Mouse (Mus musculus) fibroblast of lung, adult 2 months (primary cell): ENCODE data around the gene Zfpm1.

Source experiments
- DNase-seq: peaks from one replicate; pipeline ENCODE4 v3.0.0-alpha.2; 2011; ENCODE audit warnings: low read depth

Gene Zfpm1

DNA sequence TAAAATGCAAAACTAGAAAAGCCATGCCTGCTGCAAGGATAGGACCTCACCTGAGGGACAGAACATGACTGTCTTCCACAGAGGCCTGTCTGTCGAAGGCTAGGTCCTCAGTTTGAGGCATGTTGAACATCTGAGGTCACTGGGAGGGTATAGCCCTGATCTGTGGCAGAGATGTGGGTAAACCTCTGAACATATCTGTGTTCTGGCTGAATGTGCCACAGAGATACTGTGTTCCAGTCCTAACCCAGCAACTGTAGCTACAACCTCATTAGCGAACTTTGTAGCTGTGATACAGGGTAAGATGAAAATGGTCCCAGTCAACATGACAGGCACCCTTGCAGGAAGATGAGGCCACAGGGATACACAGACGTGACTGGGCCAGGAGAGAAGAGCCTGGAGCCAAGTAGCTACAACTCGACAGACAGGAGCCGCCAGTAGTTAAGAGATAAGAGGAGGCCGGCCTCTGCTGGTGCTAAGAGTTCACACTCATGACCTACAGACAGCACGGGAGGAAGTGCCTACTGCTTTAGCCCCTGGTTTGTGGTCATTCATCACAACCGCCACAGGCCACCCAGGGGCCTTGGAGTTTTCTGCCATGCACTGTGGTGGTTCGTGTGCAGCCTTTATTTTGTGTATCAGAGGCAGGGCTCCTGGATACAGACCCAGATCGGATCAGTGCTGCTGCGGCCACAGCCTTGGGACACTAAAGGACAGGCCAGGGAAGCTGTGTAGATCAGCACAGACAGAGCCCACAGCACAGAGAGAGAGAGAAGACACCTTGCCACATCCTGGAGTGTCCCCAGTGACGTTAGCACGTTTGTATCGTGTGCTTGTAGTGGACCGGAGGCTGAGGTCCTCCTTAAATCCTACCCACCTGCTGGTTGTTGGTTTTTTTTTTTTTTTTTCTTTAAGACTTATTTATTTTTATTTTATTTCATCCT, 67.7 kb downstream of the Zfpm1 start:
- DNase-seq = no peak

GRCm38 (mm10) chr8:122350309-122351089, 68.6 kb downstream of the Zfpm1 start:
- DNase-seq = no peak

DNA sequence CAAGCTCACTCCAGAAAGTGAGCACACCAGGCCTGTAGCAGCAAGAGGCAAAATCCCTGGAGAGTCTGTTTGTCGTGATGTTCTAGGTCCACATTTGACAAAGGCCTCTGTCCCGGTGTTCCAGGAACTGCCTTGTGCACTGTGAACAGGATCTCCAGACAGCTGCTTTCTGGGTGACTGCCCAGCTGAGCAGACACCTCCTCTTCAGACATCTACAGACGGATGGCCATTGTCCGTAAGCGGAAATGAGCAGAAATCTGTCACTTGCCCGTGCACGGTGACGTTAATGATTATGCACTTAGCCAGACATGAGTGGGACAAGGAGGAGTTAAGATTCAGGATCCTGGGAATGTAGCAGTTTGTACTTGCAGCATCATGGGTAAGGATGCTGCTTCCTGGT, 72.2 kb downstream of the Zfpm1 start:
- DNase-seq = no peak

- no peak for DNase-seq
Measured at GRCm38 (mm10) chr8:122355642-122356606, 74.0 kb downstream of the Zfpm1 start.

DNA sequence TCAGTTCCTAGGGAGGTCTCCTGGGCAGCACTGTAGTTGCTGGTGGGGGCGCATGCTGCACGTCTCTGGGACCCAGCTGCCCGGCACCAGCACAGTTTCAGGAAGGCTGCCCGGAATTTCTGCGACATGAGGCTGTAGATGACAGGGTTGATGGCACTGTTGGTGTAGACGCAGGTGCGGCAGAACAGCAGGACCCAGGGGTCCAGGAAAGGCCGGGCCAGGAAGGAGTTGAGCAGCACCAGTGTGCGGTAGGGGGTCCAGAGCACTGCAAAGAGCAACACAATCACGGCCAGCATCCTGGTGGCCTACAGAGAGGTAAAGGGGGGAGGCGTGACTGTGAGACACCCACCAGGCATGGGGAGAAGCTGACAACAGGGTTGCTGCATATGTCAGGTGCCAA, 75.3 kb downstream of the Zfpm1 start:
- DNase-seq = no peak

DNA sequence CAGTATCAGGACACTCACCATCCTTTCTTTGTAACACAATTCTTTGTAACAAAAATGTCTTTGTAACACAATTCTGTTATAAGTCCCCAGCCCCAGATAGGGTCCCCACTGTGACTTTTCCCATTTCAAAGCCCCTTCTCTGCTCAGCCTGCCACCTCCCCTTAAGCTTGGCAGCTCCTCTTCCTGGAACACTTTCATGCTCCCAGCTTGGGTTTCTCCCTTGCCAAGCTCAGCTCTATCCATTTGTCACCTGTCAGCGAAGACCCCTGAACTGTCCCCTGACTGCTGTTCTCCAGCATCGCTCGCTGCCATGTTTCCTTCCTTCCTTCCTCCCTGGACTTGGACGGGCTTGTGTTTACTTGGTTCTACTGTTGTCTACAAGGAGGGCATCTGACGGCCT, 75.7 kb downstream of the Zfpm1 start:
- no peak for DNase-seq

GRCm38 (mm10) chr8:122359111-122359775, 77.3 kb downstream of the Zfpm1 start:
- no peak for DNase-seq

- no peak for DNase-seq
Measured at GRCm38 (mm10) chr8:122360696-122361416, 78.9 kb downstream of the Zfpm1 start, which contains the start of gene Trhr2. TSS of gene Trhr2 (minus strand) at chr8:122360746.

DNA sequence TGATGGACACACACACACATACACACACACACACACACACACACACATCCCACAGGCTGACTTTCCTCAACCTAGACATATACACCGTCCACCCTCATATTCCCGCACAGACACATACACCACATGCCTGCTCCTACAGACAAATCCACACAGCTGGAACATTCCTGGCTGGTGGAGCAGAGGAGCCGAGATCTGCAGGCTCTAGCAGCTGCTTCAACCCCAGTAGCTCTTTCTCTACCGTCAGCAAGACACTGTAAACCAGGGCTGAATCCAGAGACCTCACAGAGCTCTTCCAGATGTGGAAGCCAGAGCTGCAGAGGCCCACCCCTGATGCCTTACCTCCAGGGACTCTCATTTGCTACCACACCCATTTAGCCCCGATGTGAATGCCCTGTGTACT, 80.3 kb downstream of the Zfpm1 start:
- DNase-seq = no peak

DNA sequence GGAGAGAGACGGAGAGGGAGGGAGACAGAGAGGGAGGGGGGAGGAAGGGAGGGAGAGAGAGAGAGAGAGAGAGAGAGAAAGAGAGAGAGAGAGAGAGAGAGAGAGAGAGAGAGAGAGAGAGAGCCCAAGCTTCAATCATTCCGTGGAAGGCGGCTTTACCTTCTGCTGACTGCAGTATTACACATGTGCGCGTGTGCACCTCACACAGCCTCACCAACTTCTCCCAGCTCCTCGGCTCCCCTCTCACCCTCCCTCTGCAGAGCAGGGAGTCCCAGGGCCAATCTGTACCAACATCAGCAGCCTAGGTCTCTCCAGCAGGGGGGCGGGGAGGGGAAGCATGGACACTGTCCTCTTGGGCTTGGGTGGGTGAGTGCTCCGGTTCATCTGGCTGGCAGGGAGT, 81.0 kb downstream of the Zfpm1 start:
- no peak for DNase-seq

DNA sequence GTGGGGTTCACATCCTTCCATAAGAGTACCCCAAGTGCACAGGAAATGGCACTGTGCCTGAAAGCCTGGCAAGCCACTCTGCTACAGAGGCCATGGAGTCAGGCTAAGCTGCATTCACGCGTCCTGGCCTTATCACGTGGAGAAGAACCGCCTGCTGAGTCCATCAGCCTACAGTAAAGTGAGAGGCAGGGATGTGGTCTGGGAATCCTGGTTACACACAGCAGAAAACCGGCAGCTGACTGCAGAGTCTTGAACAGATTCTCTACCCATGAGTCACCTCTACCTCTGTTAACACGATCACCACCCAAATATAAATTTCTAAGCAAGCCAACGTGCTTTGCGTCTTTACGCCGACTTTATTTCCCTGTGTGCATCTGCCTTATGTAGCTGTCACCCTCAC, 86.6 kb downstream of the Zfpm1 start:
- DNase-seq = no peak

- DNase-seq = no peak
Measured at GRCm38 (mm10) chr8:122369665-122370064, 87.7 kb downstream of the Zfpm1 start.

DNA sequence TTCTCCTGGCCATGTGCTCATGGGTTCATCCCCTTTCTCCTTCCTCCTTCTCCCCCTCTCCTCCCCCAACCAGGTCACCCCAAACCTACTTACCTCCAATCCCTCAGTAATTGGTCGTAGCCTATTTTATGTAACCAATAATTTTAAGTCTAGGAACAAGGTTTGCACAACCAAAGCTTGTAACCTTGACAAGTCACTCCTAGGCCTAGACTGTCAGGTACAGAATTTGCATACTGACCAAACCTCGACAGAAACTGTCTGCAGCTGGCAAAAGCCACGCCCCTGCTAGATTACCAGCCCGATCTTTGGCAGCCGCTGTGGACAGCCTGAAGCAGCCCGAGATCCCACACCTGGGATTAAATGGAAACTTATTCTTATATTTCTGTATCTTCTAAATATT, 89.8 kb downstream of the Zfpm1 start:
- no peak for DNase-seq

DNA sequence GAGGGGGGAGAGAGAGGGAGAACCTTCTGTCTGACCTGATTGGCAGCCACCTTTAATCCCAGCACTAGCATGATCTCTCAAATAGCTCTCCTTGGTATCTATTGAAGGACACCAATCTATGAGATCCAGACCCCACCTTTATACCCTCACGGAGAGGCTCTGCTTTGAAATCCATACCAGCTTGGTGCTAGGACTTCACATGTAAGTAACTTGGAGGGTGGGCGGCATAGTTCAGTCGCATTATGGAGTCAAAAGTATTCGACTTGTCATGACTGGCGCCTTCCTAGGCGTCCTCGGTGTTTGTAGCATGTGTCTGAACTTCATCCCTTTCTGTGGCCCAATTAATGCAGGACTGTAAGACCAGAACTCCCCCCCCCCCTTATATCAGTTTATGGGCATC, 93.4 kb downstream of the Zfpm1 start:
- DNase-seq = no peak

DNA sequence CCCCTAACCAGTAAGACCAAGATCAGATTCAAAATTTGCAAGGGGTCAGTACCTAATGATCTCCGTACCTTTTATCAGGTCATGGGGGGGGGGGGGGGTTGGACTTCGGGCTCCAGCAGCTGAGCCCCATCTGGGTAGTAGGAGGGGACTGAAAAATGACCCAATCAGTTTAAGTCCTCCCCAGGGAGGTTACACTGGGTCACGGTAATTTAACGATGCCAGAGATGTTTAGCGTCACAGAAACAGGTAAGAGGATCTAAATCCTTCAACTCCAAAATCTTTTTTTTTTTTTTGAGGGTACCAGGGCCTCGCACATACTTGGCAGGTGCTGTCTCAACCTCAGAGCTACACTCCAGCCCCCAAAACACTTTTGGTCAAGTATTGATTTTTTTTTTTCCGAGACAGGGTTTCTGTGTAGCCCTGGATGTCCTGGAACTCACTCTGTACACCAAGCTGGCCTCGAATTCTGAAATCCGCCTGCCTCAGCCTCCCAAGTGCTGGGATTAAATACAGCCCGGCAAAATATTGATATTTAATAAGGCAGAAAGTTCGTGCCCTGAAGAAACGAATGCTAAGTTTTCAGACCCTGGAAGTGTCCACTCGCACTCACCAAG, 93.9 kb downstream of the Zfpm1 start:
- DNase-seq = no peak

DNA sequence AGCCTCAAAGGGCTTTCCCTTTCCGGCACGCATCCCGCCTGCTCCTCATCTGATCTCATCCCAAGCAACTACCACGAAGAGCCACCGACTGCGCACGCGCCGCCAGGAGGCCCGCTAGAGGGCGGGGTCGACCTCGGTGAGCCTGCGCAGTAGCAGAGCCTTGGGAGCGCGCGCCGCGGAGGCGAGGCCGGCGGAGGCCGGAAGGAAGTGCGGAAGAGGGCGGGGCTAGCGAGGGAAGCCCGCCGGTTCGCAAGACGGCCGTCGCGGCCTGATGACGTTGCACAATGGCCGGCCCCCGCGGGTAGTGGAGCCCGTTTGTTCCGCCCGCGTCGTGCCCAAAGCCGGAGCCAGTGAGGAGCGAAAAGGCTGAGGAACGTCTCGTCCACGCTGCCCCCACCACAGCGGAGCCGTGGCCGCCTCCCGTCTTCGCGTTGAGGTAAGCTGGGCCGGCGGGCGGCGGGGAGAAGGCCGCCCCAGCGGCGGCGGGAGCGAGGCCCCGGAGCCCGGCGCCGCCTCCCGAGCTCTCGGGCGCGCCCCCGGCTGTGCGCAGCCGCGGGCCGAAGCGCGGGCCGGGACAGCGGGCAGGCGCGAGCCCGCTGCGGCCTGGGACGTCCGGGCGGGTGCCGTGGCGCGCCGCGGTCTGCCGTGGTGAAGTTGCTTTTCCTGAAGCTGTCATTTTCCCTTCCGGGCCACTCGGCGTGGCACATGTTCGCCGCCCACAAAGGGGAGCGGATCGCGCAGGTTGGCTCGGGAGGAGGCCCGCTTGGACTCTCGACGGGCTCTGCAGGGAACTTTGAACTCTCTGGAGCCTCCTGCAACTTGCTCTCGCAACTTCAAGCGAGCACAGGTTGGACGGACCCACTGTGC, 94.7 kb downstream of the Zfpm1 start, which contains the start of gene Zc3h18:
Gene Zc3h18, plus strand, starts transcription at position 245 of the 867 bp plus-strand sequence.
- DNase-seq = peak; percentile 97

DNA sequence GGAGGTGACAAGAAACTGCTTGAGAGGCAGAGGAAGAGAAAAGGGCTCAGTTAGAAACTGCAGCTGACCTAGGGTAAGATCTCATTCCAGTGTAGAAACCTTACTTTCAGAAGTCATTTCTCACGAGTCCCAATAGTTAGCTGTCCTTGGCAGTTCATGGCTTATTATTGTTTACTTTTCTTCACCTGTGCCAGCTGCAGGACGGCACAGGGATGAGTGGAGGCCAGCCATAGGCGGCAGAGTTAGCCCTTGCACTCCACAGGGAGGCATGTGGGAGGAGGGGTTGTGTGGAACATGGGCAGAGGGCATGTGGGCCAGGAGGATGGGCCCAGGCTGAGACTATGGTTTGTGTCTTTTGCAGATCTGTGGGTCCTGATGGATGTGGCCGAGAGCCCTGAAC, 101.1 kb downstream of the Zfpm1 start:
- DNase-seq = no peak
